Mouse (Mus musculus) small intestine, adult 2 months (tissue): ENCODE data around the gene Slc1a2.

Experiments
- CTCF ChIP-seq: fragments of 200-500 bp; IDR thresholded peaks from 2 replicates; pipeline ENCODE4 v1.5.1; 2012; ENCODE audit warnings: low read depth, mild to moderate bottlenecking, control low read depth, inconsistent platforms, low read length, moderate library complexity, mixed read lengths; ENCODE audit not compliant: insufficient replicate concordance, insufficient read length; ENCODE audit errors: extremely low read depth
- POLR2A ChIP-seq: fragments of 200-500 bp; IDR thresholded peaks from 2 replicates; pipeline ENCODE4 v1.6.1; 2012; ENCODE audit warnings: low read depth, mild to moderate bottlenecking, control low read depth, inconsistent platforms, low read length, moderate library complexity

DNA sequence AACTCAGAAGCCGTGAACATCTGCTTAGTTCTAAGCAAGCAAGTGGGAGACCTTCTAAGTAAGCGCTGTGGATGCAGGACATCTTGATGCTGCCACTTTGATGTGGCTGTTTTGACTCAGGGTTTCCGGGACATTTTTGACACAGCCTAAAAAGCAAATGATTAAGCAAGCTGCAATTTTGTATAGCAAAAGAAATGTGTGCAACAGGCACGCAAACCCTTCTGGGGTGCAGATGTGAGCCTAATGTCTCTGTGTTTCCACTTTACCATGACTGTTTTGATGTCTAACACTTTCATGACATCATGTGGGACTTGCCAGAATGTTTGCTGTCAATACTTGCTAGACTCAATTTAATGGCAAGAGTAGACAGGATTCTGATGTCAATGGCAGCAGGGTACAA is 74.7 kb downstream of the Slc1a2 start:
- no peak for TF ChIP-seq CTCF
- no peak for TF ChIP-seq POLR2A
